Mouse (Mus musculus): ENCODE measurements around the gene Hhipl1. TPM values are rescaled to one million over a fixed set of nuclear protein-coding genes. Genes with fewer than 3 reads are reported as not detected.

Hhipl1 gene
- total RNA-seq, 2 experiments from 2014 or later, result 0.95 to 1.7 TPM

DNA sequence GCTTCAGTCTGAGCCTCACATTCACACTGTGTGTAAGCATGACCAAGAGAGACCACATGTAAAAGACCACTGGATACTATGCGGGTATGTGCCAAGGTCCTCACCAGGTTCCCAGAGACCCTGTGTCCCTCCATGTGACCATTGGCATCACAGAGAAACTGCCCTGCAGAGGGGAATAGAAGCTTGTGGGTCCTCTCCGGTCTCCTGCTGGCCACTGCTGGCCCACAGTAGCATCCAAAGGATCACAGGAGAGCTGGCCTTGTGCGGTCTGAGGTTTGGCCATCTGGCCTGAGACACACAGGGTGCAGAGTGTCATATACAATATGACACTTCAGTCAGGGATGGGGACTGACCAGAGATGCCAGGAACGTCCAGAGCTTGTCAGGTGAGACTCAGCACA is 4.0 kb downstream of the Hhipl1 start:
- intact Hi-C loops (cut with DNase I), result no loop called here
- DNase-seq (ENCODE audit: low spot score), result no peak

DNA sequence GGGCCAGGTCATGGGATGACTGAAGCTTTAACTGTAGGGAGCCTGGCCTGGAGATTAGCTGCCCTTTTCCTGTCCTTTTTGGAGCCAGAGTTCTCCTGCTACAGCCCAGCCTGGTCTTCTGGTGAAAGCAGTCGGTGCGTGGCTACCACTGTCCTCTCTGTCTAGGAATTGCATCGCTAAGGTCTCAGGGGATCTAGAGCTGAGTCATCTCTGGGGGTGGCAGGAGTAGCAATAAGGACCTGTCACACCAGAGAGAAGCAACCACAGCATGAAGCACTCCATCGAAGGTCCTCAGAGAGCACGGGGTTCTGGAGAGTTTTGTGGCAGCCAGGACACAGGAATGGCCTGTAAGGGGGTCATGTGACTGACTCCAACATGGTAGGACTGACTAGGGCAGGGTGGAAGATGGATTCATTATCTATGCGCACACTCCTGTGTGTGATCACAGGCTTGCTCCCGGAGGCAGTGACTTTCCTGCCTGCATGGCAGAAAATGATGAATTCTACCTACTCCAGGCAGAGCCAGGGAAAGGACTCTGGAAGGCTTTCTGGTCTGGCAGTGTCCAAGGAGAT is 4.5 kb downstream of the Hhipl1 start:
- intact Hi-C loops (cut with DNase I), result no loop called here
- DNase-seq (ENCODE audit: low spot score), result no peak

DNA sequence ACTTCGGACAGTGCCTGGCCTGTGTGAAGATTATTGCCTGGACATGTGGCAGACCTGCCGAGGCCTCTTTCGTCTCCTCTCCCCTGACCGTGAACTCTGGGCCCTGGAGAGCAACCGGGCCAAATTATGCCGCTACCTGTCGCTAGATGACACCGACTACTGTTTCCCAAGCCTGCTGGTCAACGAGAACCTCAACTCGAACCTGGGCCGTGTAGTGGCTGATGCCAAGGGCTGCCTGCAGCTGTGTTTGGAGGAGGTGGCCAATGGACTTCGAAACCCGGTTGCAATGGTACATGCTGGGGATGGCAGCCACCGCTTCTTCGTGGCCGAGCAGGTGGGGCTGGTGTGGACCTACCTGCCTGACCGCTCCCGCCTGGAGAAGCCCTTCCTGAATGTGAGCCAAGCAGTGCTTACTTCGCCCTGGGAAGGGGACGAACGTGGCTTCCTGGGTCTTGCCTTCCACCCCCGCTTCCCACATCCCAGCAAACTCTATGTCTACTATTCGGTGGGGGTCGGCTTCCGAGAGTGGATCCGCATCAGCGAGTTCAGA is 5.7 kb downstream of the Hhipl1 start:
- DNase-seq (ENCODE audit: low spot score), result no peak
- intact Hi-C loops (cut with DNase I), result no loop called here

DNA sequence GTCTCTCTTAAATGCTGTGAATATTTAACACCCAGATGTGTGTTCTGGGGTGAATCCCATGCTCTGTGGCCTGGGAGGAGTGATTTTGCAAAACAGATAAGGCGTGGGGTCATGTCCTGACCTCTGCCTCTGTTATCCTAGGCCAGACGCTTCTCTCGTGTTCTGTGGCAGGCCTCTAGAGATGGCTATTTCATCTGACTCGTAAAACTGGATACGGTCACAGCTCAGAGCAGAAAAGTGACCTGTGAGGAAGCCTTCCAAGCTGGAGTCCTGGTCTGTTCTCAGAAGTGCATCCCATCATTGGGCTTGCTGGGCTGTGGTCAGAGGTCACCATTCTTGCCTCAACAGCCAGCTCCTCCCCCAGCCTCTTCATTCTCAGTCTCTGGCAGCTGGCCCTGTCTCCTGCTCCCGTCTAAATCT is 6.4 kb downstream of the Hhipl1 start:
- DNase-seq (ENCODE audit: low spot score), result no peak

DNA sequence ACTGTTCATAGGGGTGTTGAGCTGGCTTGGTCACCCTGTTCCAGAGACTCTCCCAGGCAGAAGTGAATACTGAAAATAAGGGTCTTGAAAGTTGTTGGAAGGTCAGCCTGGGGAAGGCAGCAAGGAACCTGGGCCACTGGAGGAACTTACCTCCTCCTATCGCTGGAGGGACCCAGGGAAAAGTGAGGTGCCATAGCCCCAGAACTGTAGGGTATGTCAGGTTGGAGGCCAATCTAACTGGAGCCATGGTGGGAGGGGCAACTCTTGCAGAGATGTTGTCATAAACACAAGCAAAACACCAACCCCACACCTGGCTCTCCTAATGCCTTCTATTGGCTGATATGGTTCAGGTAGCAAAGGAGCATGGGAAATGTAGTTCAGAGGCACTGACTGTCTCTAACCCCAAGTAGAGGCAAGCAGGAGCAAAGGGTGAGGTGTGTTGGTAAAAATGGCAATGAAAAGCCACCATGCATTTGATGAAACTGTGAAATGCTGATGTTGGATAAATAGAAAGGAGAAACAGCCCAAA is 7.2 kb downstream of the Hhipl1 start:
- no peak for DNase-seq (ENCODE audit: low spot score)

More for the DNA sequence above, 6.4 kb downstream of the Hhipl1 start:
- intact Hi-C loops (cut with DNase I), result no loop called here

DNA sequence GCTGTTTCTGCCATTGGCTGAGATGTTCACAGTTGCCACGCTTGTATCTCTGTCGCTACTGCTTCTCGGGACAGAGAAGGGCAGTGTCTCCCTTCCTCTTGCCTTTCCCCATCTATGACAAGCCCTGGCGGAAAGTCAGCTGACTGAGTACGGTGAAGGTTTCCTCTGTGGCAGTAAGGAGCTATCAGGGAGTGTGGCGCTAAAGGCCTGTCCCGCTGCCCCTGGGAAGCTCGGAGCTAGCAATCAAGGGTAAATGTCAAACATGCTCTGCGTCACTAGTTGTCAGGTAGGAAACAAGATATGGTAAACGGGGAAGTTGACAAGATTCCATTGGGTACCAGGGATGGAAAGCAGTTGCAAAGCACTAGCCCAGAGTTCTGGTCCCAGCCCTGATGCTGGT is 9.7 kb downstream of the Hhipl1 start:
- intact Hi-C loops (cut with DNase I), result no loop called here
- DNase-seq (ENCODE audit: low spot score), result no peak

More for the DNA sequence above, 7.2 kb downstream of the Hhipl1 start:
- intact Hi-C loops (cut with DNase I), result no loop called here

DNA sequence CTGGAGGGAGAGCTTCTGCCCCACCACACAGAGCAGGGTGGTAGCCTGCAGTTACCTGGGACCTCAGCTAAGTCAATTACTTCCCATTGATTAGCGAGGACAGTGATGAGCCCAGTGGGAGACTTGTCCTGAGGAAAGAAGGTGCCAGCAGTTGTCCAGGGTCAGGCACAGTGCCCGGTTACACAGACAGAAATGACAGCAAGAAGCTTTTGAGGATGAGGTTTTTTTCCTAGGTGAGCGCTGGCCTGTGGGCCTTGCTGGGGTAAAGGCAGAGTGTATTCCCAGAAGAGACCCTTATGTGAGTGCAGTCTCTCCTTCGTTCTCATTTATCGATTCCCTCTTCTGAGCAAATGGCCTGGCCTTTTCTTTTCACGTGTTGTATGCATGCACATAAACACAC is 10.6 kb downstream of the Hhipl1 start:
- DNase-seq (ENCODE audit: low spot score), result no peak
- intact Hi-C loops (cut with DNase I), result no loop called here

DNA sequence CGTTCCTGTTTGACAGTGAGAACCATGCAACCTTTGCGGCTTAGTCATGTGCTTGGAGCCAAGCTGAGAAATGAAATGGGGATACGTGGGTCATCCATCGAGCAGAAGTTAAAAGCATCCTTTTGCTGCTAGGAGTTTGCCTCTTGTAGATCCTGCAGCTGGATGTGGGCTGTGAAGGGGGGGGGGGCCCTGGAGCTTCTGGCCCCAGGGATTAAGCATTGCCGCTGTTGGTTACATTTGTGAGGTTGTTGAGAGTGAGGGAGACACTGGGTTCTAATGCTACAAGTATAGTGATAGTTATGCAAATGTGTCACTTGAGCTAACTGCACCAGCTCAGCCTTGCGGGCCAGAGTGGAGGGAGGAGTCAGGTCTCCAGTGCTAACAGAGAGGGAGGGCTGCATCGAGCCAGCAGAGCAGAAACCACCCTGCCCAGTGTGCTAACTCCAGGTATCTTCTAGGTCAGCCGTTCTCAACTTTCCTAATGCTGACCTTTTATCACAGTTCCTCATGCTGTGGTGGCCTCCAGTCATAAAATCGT is 11.2 kb downstream of the Hhipl1 start:
- DNase-seq (ENCODE audit: low spot score), result no peak
- intact Hi-C loops (cut with DNase I), result no loop called here

DNA sequence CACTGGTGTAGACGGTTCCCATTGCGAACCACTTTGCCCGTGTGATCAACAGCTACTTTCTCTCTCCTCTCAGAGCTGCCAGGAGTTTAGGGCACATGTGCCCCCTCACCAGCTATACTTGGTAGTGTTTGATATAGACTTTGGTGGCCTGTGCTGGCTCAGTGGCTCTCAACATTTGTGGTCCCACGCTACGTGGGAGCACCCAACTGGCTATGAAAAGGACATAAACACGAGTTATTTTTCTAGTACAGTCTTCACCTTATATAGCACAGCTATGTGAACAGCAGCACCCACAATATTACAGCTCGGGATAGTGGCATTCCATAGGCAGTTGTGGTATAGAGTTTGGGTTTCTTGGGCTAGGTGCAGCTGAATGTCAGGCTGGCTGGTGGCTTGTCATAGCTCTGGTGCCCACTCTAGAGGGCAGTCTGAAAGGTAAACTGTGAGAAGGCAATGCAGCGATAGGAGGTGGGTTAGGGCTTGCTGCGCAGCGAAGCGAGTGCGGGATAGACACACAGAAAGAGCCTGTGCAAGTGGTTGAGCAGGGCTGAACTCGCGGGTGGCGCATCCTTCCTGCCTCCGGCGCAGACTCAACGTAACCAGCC is 11.9 kb downstream of the Hhipl1 start:
- intact Hi-C loops (cut with DNase I), result no loop called here
- no peak for DNase-seq (ENCODE audit: low spot score)

DNA sequence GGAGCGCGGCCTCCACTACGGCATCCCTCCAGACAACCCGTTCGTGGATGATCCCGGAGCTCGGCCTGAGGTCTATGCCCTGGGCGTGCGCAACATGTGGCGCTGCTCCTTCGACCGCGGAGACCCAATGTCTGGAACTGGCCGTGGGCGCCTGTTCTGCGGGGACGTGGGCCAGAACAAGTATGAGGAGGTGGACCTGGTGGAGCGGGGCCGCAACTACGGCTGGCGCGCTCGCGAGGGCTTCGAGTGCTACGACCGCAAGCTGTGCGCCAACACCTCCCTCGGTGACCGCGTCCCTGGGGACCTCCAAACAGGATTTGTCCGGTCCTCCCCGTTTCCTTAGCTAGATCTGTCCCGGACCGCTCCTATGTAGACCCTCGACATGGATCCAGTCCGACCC is 12.4 kb downstream of the Hhipl1 start:
- DNase-seq (ENCODE audit: low spot score), result no peak
- intact Hi-C loops (cut with DNase I), result no loop called here

DNA sequence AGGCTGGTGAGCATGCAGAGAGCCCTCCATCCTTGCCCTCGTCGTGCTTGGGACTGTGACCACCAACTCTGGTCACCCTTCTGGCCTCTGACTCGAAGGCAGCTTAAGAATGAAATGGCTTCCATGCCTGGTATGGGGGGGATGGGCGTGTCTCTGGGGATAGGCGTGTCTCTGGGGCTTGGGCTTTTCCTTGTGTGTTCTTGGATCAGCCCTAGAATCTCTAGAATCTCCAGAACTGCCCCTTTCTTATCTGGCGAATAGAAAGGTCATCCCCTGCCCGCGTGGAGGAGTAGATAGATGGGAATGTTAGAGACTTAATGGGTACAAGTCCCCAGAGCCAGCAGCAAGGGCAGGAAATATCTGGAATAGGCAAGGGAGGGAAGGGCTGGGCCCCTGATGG is 14.0 kb downstream of the Hhipl1 start:
- DNase-seq (ENCODE audit: low spot score), result no peak
- intact Hi-C loops (cut with DNase I), result no loop called here

DNA sequence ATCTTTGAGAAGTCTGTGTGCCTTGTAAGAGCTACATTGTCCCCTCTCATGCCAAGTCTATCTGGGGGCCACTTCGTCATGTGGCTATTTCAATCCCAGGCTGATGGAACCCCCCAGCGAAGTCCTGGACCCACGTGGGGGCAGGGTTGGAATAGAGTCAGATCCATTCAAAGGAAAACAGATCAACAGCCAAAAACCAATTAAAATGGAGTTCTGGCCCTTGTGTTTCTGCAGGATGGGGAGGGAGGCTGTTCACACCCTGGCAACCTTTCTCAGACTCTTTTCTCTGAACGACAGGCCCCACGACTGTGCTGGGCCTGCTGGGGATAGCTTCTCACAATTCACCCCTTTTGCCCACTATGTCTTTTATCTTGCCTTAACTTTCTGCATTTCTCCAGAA is 20.3 kb downstream of the Hhipl1 start:
- intact Hi-C loops (cut with DNase I), result no loop called here
- no peak for DNase-seq (ENCODE audit: low spot score)

DNA sequence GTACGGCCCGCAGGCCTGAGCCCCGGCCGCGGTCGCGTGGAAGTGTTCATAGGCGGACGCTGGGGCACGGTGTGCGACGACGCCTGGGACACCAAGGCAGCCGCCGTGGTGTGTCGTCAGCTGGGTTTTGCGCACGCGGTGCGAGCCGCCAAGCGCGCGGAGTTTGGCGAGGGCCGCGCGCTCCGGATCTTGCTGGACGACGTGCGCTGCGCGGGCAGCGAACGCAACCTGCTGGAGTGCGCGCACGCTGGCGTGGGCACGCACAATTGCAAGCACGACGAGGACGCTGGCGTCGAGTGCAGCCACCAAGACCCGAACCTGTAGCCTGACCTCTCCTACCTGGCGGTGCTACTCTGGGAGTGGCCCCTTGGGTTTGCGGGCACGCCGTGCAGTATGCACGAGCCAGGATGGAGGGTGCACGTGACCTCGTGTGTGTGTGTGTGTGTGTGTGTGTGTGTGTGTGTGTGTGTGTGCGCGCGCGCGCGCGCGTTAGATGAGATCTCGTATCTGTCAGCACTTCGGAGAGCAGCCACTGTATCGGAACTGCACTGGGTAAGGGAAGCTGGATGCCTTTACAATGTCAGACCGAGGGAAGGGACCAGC is 21.9 kb downstream of the Hhipl1 start:
- intact Hi-C loops (cut with DNase I), result no loop called here

DNA sequence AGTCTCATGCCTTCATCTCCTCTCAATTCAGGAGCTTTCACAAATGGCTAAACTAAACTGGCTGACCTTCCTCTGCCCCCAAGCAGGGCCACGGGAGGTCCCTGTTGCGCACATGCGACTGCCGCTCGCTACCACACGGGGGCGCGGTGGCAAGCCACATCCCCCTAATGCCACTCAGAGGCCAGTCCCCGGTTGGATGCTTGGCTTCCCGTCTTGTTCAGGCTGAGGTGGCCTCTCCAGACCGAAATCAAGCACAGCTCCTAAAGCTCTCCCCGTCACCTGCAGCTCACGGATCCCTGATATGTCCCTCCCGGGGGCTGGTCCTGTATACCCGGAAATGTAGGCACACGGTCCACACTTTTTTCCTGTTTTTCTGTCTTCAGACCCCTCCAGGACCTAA is 27.0 kb downstream of the Hhipl1 start:
- intact Hi-C loops (cut with DNase I), result no loop called here
- DNase-seq (ENCODE audit: low spot score), result peak; percentile 80

More for the DNA sequence above, 21.9 kb downstream of the Hhipl1 start:
- no peak for DNase-seq (ENCODE audit: low spot score)

DNA sequence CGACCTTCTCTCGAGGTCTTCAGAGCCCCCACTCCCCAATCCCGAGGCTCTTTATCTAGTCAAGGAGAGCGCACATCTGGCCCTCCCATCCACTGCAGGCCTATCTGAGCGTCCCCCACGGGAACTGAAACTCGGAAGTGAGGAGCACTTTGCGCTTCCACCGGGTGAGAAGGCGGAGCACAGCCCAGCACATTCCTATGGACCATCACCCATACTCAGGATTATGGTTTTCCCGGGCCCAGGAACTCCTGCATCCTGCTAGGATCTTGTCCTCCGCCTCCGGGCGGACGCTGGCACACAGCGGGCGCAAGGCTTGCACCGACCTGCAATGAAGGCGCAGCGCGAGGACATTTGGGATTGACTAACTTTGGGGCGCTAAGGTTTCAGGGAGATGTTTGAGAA is 27.4 kb downstream of the Hhipl1 start:
- intact Hi-C loops (cut with DNase I), result no loop called here
- DNase-seq (ENCODE audit: low spot score), result no peak

DNA sequence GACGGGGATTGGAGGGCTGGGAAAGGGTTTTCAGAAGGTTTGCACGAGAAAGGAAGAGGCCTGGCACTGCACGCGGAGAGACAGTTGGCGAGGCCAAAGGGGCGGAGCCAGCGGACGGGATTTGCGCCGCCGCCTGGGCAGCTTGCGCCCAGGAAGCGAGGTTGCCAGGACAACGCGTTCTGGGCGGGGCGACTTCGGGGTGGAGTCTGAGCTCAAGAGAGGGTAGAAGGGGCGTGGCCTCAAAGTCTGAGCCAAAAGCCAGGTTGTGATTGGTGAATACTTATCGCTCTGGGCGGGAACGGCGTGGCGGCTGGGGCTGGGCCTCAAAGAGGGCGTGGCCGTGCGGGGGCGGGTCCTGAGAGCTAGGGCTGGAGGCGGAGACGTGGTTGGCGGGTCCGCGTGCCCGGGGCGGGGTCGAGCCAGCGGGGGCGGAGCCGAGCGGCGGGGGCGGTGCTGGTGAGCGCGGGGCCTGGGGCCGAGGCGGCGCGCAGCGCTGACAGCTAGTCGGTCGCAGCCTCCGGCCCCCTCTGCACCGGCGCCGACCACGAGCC is 27.9 kb downstream of the Hhipl1 start, which contains the start of gene Cyp46a1:
Cyp46a1 (plus strand) TSS at position 487 of the 551 bp plus-strand sequence.
- intact Hi-C loops (cut with DNase I), result no loop called here
- peak; percentile 99 for DNase-seq (ENCODE audit: low spot score)

DNA sequence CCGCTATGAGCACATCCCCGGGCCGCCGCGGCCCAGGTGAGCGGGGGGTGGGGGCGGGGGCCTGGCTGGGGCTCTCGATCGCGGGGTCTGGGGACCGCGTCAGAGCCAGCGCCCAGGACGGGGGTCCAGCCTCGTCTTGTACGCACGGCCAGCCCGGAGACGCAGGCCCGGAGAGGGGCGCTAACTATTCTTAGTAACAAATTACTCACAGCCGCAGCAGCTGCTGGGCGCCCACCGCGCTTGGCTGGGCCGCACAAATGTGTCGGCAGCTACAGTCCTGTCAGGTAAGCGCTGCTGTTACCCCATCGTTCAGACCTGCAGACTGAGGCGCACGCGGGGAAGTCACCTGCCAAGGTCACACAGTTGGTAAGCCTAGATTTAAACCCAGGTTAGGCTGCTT is 28.5 kb downstream of the Hhipl1 start:
- intact Hi-C loops (cut with DNase I), result no loop called here
- no peak for DNase-seq (ENCODE audit: low spot score)

DNA sequence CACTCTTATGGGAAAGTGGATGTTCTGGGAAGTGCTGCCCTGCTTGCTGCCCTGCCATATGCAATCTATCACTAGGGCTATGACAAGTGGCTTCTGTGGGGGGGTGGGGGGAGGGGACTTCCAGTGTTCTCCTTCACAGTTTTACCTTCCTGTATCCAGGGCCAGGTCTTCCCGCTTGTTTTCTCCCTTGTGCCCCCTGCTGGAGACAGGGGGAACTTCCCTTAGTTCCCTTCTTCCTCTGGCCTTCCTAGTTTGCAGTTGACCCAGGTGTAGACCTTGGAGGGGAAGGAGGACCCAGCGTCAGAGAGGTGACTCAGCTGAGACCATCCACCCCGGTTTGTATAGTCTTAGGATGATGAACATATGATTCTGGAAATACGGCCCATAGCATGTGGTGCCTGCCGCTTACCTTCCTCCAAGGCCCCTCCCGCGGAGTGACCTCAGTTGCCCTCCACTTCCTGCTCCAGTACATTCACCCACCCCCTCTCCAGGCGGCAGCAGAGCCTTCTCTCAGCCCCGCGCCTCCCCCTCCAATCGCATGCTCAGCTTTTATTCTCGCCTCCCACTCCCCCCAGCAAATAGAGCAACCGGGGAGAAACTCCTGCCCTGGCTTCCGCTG is 32.6 kb downstream of the Hhipl1 start:
- intact Hi-C loops (cut with DNase I), result no loop called here

DNA sequence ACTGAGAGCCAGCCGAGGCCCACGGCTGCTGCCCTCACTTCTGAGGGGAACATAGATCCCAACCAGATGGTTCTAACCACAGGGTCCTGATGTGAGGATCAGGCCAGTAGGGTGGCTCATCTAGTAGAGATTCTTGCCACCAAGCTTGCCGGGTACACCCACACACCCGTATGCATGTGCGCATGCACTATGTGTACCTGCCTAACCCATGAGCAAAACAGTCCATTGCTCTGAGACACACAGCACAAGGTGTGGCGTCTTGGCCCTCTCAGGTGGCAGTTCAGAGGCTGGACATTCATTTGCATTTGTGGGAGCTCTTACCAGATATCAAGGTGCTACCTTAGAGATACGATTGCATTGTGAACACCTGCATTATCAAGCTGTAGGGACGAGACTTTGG is 42.1 kb downstream of the Hhipl1 start:
- intact Hi-C loops (cut with DNase I), result no loop called here
- no peak for DNase-seq (ENCODE audit: low spot score)

More for the DNA sequence above, 32.6 kb downstream of the Hhipl1 start:
- DNase-seq (ENCODE audit: low spot score), result no peak

DNA sequence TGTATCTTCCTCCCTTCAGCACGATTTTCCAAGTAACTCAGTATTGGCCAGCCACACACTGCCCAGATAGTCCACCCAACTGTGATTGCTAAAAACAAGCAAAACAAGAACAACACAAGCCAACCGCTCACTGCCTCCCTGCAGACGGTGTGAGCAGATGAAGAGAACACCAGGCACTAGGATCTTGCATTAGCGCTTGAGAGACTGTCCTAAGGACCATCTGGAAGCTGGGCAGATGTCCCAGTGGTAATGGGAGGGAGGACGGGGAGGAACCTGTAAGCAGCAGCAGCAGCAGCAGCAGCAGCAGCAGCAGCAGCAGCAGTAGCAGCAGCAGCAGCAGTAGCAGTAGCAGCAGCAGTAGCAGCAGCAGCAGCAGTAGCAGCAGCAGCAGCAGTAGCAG is 43.0 kb downstream of the Hhipl1 start:
- intact Hi-C loops (cut with DNase I), result no loop called here
- no peak for DNase-seq (ENCODE audit: low spot score)
